ENCODE assay signal across 14 mouse cellular contexts in the genomic region with DNA sequence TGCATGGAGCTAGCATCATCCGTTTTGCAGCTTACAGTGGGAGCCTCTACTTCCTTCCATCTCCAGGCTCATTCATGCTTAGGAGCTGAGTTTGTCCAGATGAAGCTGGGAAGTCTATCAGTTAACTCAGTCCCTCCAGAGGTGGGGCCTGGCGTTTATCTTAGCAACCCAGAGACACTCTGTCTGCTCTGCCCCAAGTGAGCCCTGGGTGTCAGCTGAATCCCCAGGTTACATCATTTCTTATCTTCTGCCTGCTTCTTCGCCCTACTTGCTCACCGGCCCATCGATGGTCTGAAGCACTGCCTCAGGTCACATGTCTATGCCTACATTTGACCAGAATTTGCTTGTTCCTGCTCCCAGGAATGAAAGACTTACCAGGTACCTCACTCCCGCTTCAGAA.
DNase-seq lines count a peak whose midpoint lies in the region; ATAC-seq lines count a peak whose summit lies in the region.
"Had no signal": no experiment of that assay in that cellular context is flagged by ENCODE, and none has a peak within 500 bp of the region (broad histone marks: within the 10 kb centered on the region; RNA-seq: fewer than 3 reads in every experiment).

No protein-coding gene starts in this region.

- H3K36me3 ChIP-seq in kidney, embryonic 15.5 days: no peaks in the 10 kb centered on the region
- H3K36me3 ChIP-seq in liver, embryonic 13.5 days: no peaks in the 10 kb centered on the region
- no peaks in the 10 kb centered on the region for H3K36me3 ChIP-seq in hindbrain, embryonic 14.5 days (replicated peaks; ENCODE audit: control insufficient read depth, insufficient read depth)

- H3K4me1 ChIP-seq in kidney, embryonic 15.5 days: 0 out of 2 replicates have a peak, but pooled peaks cover 3% of the 10 kb centered on the region
- peaks cover 67% of the 10 kb centered on the region for H3K4me1 ChIP-seq in liver, embryonic 13.5 days (replicated peaks)
- no peaks in the 10 kb centered on the region for H3K4me1 ChIP-seq in hindbrain, embryonic 14.5 days (replicated peaks; ENCODE audit: control insufficient read depth, insufficient read depth, low read length)

- no peaks in the 10 kb centered on the region for H3K27me3 ChIP-seq in kidney, embryonic 15.5 days
- H3K27me3 ChIP-seq in liver, embryonic 13.5 days: no peaks in the 10 kb centered on the region
- no peaks in the 10 kb centered on the region for H3K27me3 ChIP-seq in hindbrain, embryonic 14.5 days (ENCODE audit: control insufficient read depth, insufficient read depth, low read length)

- no peak overlapping the region for H3K27ac ChIP-seq in kidney, embryonic 15.5 days
- peak overlapping the region; percentile 96 for H3K27ac ChIP-seq in liver, embryonic 13.5 days
- no peak overlapping the region for H3K27ac ChIP-seq in hindbrain, embryonic 14.5 days

- peak; percentile 91 for ATAC-seq in kidney, embryonic 15.5 days (replicated peaks; ENCODE audit: low FRiP score)
- ATAC-seq in liver, embryonic 13.5 days (ENCODE audit: low read depth): peak; percentile 99
- ATAC-seq in hindbrain, embryonic 14.5 days (ENCODE audit: low FRiP score): no peak
- ATAC-seq: CD4-positive, CD25-positive, alpha-beta regulatory T cell, adult 4 months; forebrain, embryonic 16.5 days had no signal

- 91% methylated on average over 6 of the region's 6 CpGs for WGBS in kidney, embryonic 15.5 days
- WGBS in liver, embryonic 13.5 days (ENCODE audit: insufficient replicate concordance): 28% methylated on average over 6 of the region's 6 CpGs
- WGBS in hindbrain, embryonic 14.5 days: 95% methylated on average over 6 of the region's 6 CpGs

- DNase-seq in kidney, adult 11 months: no peak
- peak; percentile 71 for DNase-seq in c-Kit-positive CD71-positive TER-119-negative erythroid progenitor cells, embryonic 14.5 days (ENCODE audit: low read depth)
- peak; percentile 87 for DNase-seq in liver, embryonic 13.5 days
- peak; percentile 80 to 82 for DNase-seq in spleen, postnatal 4 days (ENCODE audit: low spot score in 2 of 2)
- no peak for DNase-seq in gastrocnemius, postnatal 25 days
- DNase-seq in hindbrain, embryonic 14.5 days (ENCODE audit: low spot score): no peak
- DNase-seq: adrenal gland, postnatal 10 days; cerebellum, adult 2 months; kidney, postnatal 4 days; lung, adult 18-20 months had no signal

- H3K4me3 ChIP-seq in kidney, embryonic 15.5 days (replicated peaks): no peak overlapping the region
- H3K4me3 ChIP-seq in liver, embryonic 13.5 days (replicated peaks): 0 out of 2 replicates have a peak overlapping the region, but pooled peaks have one; percentile 4
- H3K4me3 ChIP-seq in hindbrain, embryonic 14.5 days (replicated peaks; ENCODE audit: low read length): no peak overlapping the region

- H3K9ac ChIP-seq in kidney, embryonic 15.5 days: no peak overlapping the region
- H3K9ac ChIP-seq in liver, embryonic 13.5 days: peak overlapping the region; percentile 63
- no peak overlapping the region for H3K9ac ChIP-seq in hindbrain, embryonic 14.5 days

- no peaks in the 10 kb centered on the region for H3K9me3 ChIP-seq in kidney, embryonic 15.5 days (replicated peaks)
- H3K9me3 ChIP-seq in liver, embryonic 13.5 days (replicated peaks): no peaks in the 10 kb centered on the region
- H3K9me3 ChIP-seq in hindbrain, embryonic 14.5 days (ENCODE audit: control insufficient read depth, low read length): no peaks in the 10 kb centered on the region

- no peak overlapping the region for H3K4me2 ChIP-seq in kidney, embryonic 15.5 days
- peak overlapping the region; percentile 49 for H3K4me2 ChIP-seq in liver, embryonic 13.5 days
- H3K4me2 ChIP-seq in hindbrain, embryonic 14.5 days (replicated peaks): no peak overlapping the region
- H3K4me2 ChIP-seq: midbrain, embryonic 11.5 days had no signal

Comparison
In these comparisons a context has a peak if more than half of its experiments do, and no peak if none do; other contexts are left out.
1. DNase-seq: peak in c-Kit-positive CD71-positive TER-119-negative erythroid progenitor cells, embryonic 14.5 days (single experiment), liver, embryonic 13.5 days (single experiment) and spleen, postnatal 4 days (2 of 2); none in kidney, adult 11 months (single experiment), gastrocnemius, postnatal 25 days (single experiment) and hindbrain, embryonic 14.5 days (single experiment).